In genomic region chr10:80226071-80226415, GRCm38 (mm10) we compare ENCODE assay signal across 8 mouse cellular contexts. TPM values are rescaled to one million over a fixed set of nuclear protein-coding genes. Genes with fewer than 3 reads are reported as not detected.
A peak's percentile ranks its signal among the peaks of the same experiment; 100 is the strongest.
DNase-seq lines count a peak whose midpoint lies in the region; ATAC-seq and TF ChIP-seq lines count a peak whose summit lies in the region.

No protein-coding gene starts in this region.

- ATAC-seq in heart, embryonic 13.5 days (ENCODE audit: extremely low read depth, insufficient number of reproducible peaks, low FRiP score, low TSS enrichment) = no peak
- no peak; the same call in 1 of the 2 replicates for ATAC-seq in forebrain, embryonic 15.5 days (replicated peaks)
- ATAC-seq in liver, embryonic 15.5 days (ENCODE audit: insufficient read depth) = no peak

- peak overlapping the region; percentile 77 for H3K4me3 ChIP-seq in heart, embryonic 13.5 days
- H3K4me3 ChIP-seq in E14TG2a.4 (replicated peaks; ENCODE audit: low read length) = peak overlapping the region; percentile 64
- peak overlapping the region; percentile 81 for H3K4me3 ChIP-seq in forebrain, embryonic 15.5 days
- peak overlapping the region; percentile 83 for H3K4me3 ChIP-seq in liver, embryonic 15.5 days (replicated peaks)

- 2% methylated on average over 14 of the region's 14 CpGs for WGBS in heart, embryonic 13.5 days
- WGBS in forebrain, embryonic 15.5 days = 0% methylated on average over 14 of the region's 14 CpGs
- WGBS in liver, embryonic 15.5 days (ENCODE audit: insufficient replicate concordance) = 4% methylated on average over 14 of the region's 14 CpGs

- H3K27ac ChIP-seq in heart, embryonic 13.5 days (replicated peaks) = peak overlapping the region; percentile 86
- H3K27ac ChIP-seq in forebrain, embryonic 15.5 days (replicated peaks) = peak overlapping the region; percentile 92
- peak overlapping the region; percentile 91 for H3K27ac ChIP-seq in liver, embryonic 15.5 days (replicated peaks)

- H3K27me3 ChIP-seq in heart, embryonic 13.5 days (replicated peaks) = no peaks in the 10 kb centered on the region
- H3K27me3 ChIP-seq in E14TG2a.4 (ENCODE audit: insufficient read depth, low read length) = no peaks in the 10 kb centered on the region
- no peaks in the 10 kb centered on the region for H3K27me3 ChIP-seq in forebrain, embryonic 15.5 days
- H3K27me3 ChIP-seq in liver, embryonic 15.5 days = peaks cover 21% of the 10 kb centered on the region

- H3K4me1 ChIP-seq in heart, embryonic 13.5 days = peaks cover 39% of the 10 kb centered on the region
- H3K4me1 ChIP-seq in E14TG2a.4 (replicated peaks; ENCODE audit: low read depth, low read length) = peaks cover 67% of the 10 kb centered on the region
- H3K4me1 ChIP-seq in forebrain, embryonic 15.5 days = peaks cover 40% of the 10 kb centered on the region
- H3K4me1 ChIP-seq in liver, embryonic 15.5 days (replicated peaks) = peaks cover 30% of the 10 kb centered on the region

- no peak for DNase-seq in heart, adult 11 months
- no peak for DNase-seq in right cerebral cortex, adult 2 months (ENCODE audit: low spot score in 2 of 2)
- no peak for DNase-seq in layer of hippocampus, adult 9-11 months
- no peak for DNase-seq in kidney, adult 9 months

- H3K9ac ChIP-seq in heart, embryonic 13.5 days = peak overlapping the region; percentile 74
- peak overlapping the region; percentile 84 for H3K9ac ChIP-seq in forebrain, embryonic 15.5 days (replicated peaks)
- H3K9ac ChIP-seq in liver, embryonic 15.5 days = peak overlapping the region; percentile 37

- H3K36me3 ChIP-seq in heart, embryonic 13.5 days = peaks cover 26% of the 10 kb centered on the region
- H3K36me3 ChIP-seq in E14TG2a.4 (ENCODE audit: insufficient read depth, low read length) = peaks cover 37% of the 10 kb centered on the region
- peaks cover 6% of the 10 kb centered on the region; the same call in 1 of the 2 replicates for H3K36me3 ChIP-seq in forebrain, embryonic 15.5 days
- H3K36me3 ChIP-seq in liver, embryonic 15.5 days (replicated peaks) = peaks cover 30% of the 10 kb centered on the region

- H3K4me2 ChIP-seq in heart, embryonic 13.5 days = peak overlapping the region; percentile 77
- H3K4me2 ChIP-seq in forebrain, embryonic 15.5 days (replicated peaks) = peak overlapping the region; percentile 75
- H3K4me2 ChIP-seq in liver, embryonic 15.5 days = peak overlapping the region; percentile 99

- no peaks in the 10 kb centered on the region for H3K9me3 ChIP-seq in heart, embryonic 13.5 days
- H3K9me3 ChIP-seq in E14TG2a.4 (ENCODE audit: low read length) = no peaks in the 10 kb centered on the region
- no peaks in the 10 kb centered on the region for H3K9me3 ChIP-seq in forebrain, embryonic 15.5 days
- no peaks in the 10 kb centered on the region for H3K9me3 ChIP-seq in liver, embryonic 15.5 days (replicated peaks)

- TF ChIP-seq CTCF in E14TG2a.4 (conservative IDR thresholded peaks at IDR 0.05; ENCODE audit: low read length) = no peak

RNA-seq across cellular contexts. Expression of gene Mum1, which starts 0.2 kb away (rescaled TPM):
- polyA plus RNA-seq in heart, embryonic 13.5 days (2015; fragmentation: Nextera tagmentation; extraction: Ambion mirVana) = 41.7 and 43.7 TPM in 2 replicates
- 49.9 and 52.8 TPM in 2 replicates for polyA plus RNA-seq in forebrain, embryonic 15.5 days (2015; fragmentation: Nextera tagmentation; extraction: Ambion mirVana)
- polyA plus RNA-seq in liver, embryonic 15.5 days (2015; fragmentation: Nextera tagmentation; extraction: Ambion mirVana) = 16.6 and 17.0 TPM in 2 replicates

RNA-seq across cellular contexts. Expression of gene Ndufs7, which starts 22.9 kb away (rescaled TPM):
- 527 and 606 TPM in 2 replicates for polyA plus RNA-seq in heart, embryonic 13.5 days (2015; fragmentation: Nextera tagmentation; extraction: Ambion mirVana)
- 248 and 260 TPM in 2 replicates for polyA plus RNA-seq in forebrain, embryonic 15.5 days (2015; fragmentation: Nextera tagmentation; extraction: Ambion mirVana)
- 228 and 236 TPM in 2 replicates for polyA plus RNA-seq in liver, embryonic 15.5 days (2015; fragmentation: Nextera tagmentation; extraction: Ambion mirVana)

RNA-seq across cellular contexts. Expression of gene Gamt, which starts 34.8 kb away (rescaled TPM):
- polyA plus RNA-seq in heart, embryonic 13.5 days (2015; fragmentation: Nextera tagmentation; extraction: Ambion mirVana) = 53.3 and 62.1 TPM in 2 replicates
- polyA plus RNA-seq in forebrain, embryonic 15.5 days (2015; fragmentation: Nextera tagmentation; extraction: Ambion mirVana) = 21.3 and 24.0 TPM in 2 replicates
- 112 and 138 TPM in 2 replicates for polyA plus RNA-seq in liver, embryonic 15.5 days (2015; fragmentation: Nextera tagmentation; extraction: Ambion mirVana)

RNA-seq across cellular contexts. Expression of gene Dazap1, which starts 35.2 kb away (rescaled TPM):
- polyA plus RNA-seq in heart, embryonic 13.5 days (2015; fragmentation: Nextera tagmentation; extraction: Ambion mirVana) = 36.4 and 37.9 TPM in 2 replicates
- polyA plus RNA-seq in forebrain, embryonic 15.5 days (2015; fragmentation: Nextera tagmentation; extraction: Ambion mirVana) = 70.0 and 78.4 TPM in 2 replicates
- 26.0 and 27.2 TPM in 2 replicates for polyA plus RNA-seq in liver, embryonic 15.5 days (2015; fragmentation: Nextera tagmentation; extraction: Ambion mirVana)

RNA-seq across cellular contexts. Expression of gene Efna2, which starts 46.8 kb away (rescaled TPM):
- polyA plus RNA-seq in heart, embryonic 13.5 days (2015; fragmentation: Nextera tagmentation; extraction: Ambion mirVana) = 8.5 and 10.6 TPM in 2 replicates
- polyA plus RNA-seq in forebrain, embryonic 15.5 days (2015; fragmentation: Nextera tagmentation; extraction: Ambion mirVana) = 35.8 and 36.5 TPM in 2 replicates
- 0.56 and 0.61 TPM in 2 replicates for polyA plus RNA-seq in liver, embryonic 15.5 days (2015; fragmentation: Nextera tagmentation; extraction: Ambion mirVana)
